Mouse (Mus musculus) erythroblast, embryonic 14.5 days (primary cell): ENCODE data around the gene Clp1.

Experiments used
- GATA1 ChIP-seq: IDR thresholded peaks from 2 replicates; pipeline ENCODE4 v1.6.1; 2012; ENCODE audit warnings: low read length, inconsistent platforms, mixed read lengths
- TAL1 ChIP-seq: IDR thresholded peaks from 3 replicates; pipeline ENCODE4 v1.6.1; 2012; ENCODE audit warnings: low read length, inconsistent platforms, mixed read lengths

DNA sequence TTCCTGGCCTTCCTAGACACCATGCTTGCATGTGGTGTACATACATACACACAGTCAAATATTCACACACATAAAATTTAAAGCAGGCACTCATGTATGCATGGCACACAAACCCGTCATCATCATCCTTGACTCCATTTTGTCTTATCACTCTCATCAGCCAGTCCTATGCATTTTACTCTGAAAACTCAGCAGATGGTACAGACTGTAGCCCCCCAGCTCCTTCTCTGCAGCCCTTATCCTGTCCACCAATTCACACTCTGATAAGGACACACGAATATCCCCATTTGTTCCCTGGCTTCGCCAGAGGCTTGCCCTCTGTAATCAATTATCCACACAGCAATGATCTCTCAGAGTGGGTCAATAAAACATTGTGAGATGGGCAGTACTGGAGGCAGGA lies 6.0 kb downstream of the Clp1 start:
- no peak for TF ChIP-seq GATA1
- no peak for TF ChIP-seq TAL1
